13 mouse cellular contexts compared by ENCODE assay signal in the genomic region with DNA sequence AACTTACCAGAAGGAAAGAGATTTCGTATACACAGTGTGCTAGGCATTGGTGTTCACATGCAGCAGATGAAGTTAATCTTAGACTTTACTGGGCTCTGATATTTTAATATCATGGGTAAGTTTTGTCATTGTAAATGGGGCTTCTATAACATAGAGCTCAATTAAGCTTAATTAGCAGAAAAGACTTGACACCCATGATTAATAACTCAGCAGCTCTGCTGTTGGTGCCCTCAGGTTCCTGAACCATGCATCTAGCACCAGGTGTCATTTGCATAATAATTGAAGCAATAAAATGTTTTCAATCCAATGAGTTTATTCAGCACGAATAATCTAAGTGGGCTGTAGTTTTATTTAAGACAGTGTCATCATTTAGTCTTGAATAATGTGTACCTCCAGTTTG.
"Had no signal": no experiment of that assay in that cellular context is flagged by ENCODE, and none has a peak within 500 bp of the region (broad histone marks: within the 10 kb centered on the region; RNA-seq: fewer than 3 reads in every experiment).

No protein-coding gene starts in this region.

- H3K36me3 ChIP-seq: limb, embryonic 10.5 days; liver, embryonic 15.5 days; midbrain, embryonic 13.5 days; stomach, embryonic 15.5 days had no signal

- ATAC-seq: lung, postnatal 0 days; midbrain, embryonic 13.5 days had no signal

- H3K27me3 ChIP-seq: liver, embryonic 15.5 days; midbrain, embryonic 13.5 days; stomach, embryonic 15.5 days had no signal

- H3K4me3 ChIP-seq: limb, embryonic 10.5 days; liver, embryonic 15.5 days; midbrain, embryonic 13.5 days; stomach, embryonic 15.5 days had no signal

- H3K4me1 ChIP-seq: limb, embryonic 10.5 days; liver, embryonic 15.5 days; midbrain, embryonic 13.5 days; stomach, embryonic 15.5 days had no signal

- H3K27ac ChIP-seq: limb, embryonic 10.5 days; liver, embryonic 15.5 days; midbrain, embryonic 13.5 days; stomach, embryonic 15.5 days had no signal

- H3K9ac ChIP-seq: liver, embryonic 15.5 days; midbrain, embryonic 13.5 days; stomach, embryonic 15.5 days had no signal

- H3K4me2 ChIP-seq: liver, embryonic 11.5 days; liver, embryonic 15.5 days; midbrain, embryonic 13.5 days; stomach, embryonic 15.5 days had no signal

- DNase-seq: kidney, adult 18-20 months; kidney, postnatal 10 days; lung, adult 2 months; lung, postnatal 36 days; right cerebral cortex, postnatal 14 days; thymus, adult 2 months; thymus, postnatal 25 days had no signal

- H3K9me3 ChIP-seq: limb, embryonic 10.5 days; liver, embryonic 15.5 days; midbrain, embryonic 13.5 days; stomach, embryonic 15.5 days had no signal
